Mouse (Mus musculus) cerebellum, postnatal 4 days (tissue): Measurements from ENCODE around the gene Themis3.

Source experiments
- DNase-seq, 2 experiments: peaks; one replicate each; pipeline ENCODE4 v3.0.0; 2022; ENCODE audit warnings: low spot score in 2 of 2, mixed read lengths in 1 of 2

The Themis3 gene

GRCm38 (mm10) chr17:66594435-66594834 lies at the start of gene Themis3:
TSS of gene Themis3 (minus strand) at chr17:66594621.
- DNase-seq: no peak

- peak in 1 of 2 experiments; percentile 6 for DNase-seq
These were observed 43.7 kb upstream of the Themis3 start for GRCm38 (mm10) chr17:66637951-66638722.

- no peak for DNase-seq
These were observed 25.7 kb upstream of the Themis3 start for GRCm38 (mm10) chr17:66619996-66620656.

GRCm38 (mm10) chr17:66619255-66619826 lies 24.9 kb upstream of the Themis3 start:
- DNase-seq: no peak

- DNase-seq: no peak
These were observed 15.6 kb upstream of the Themis3 start for GRCm38 (mm10) chr17:66610032-66610431.

- DNase-seq: no peak
These were observed 10.5 kb upstream of the Themis3 start for GRCm38 (mm10) chr17:66604931-66605330.

GRCm38 (mm10) chr17:66601171-66601570 lies 6.8 kb upstream of the Themis3 start:
- no peak for DNase-seq

- DNase-seq: no peak
These were observed 1.4 kb upstream of the Themis3 start for GRCm38 (mm10) chr17:66595867-66596266.

GRCm38 (mm10) chr17:66595256-66595655 lies 835 bp upstream of the Themis3 start:
- no peak for DNase-seq

GRCm38 (mm10) chr17:66590353-66591075 lies 3.9 kb downstream of the Themis3 start:
- DNase-seq: no peak

GRCm38 (mm10) chr17:66589864-66590263 lies 4.6 kb downstream of the Themis3 start:
- DNase-seq: no peak

GRCm38 (mm10) chr17:66586741-66587140 lies 7.7 kb downstream of the Themis3 start:
- DNase-seq: no peak

- DNase-seq: no peak
These were observed 8.3 kb downstream of the Themis3 start for GRCm38 (mm10) chr17:66586078-66586477.

- no peak for DNase-seq
These were observed 13.4 kb downstream of the Themis3 start for GRCm38 (mm10) chr17:66580990-66581389.

- DNase-seq: peak; percentile 55 to 67
These were observed 16.4 kb downstream of the Themis3 start for GRCm38 (mm10) chr17:66578007-66578406.

- no peak for DNase-seq
These were observed 16.9 kb downstream of the Themis3 start for GRCm38 (mm10) chr17:66577507-66577906.

- DNase-seq: no peak
These were observed 21.8 kb downstream of the Themis3 start for GRCm38 (mm10) chr17:66572677-66573060.

GRCm38 (mm10) chr17:66571860-66572676 lies 22.4 kb downstream of the Themis3 start:
- no peak for DNase-seq

- no peak for DNase-seq
These were observed 30.2 kb downstream of the Themis3 start for GRCm38 (mm10) chr17:66564213-66564612.

GRCm38 (mm10) chr17:66563551-66563950 lies 30.9 kb downstream of the Themis3 start:
- no peak for DNase-seq

- DNase-seq: no peak
These were observed 33.0 kb downstream of the Themis3 start for GRCm38 (mm10) chr17:66561380-66561779.
